Mouse (Mus musculus): ENCODE data around the gene Mnt.

- TF ChIP-seq CTCF (IDR thresholded peaks at IDR 0.05; ENCODE audit: low read depth) = no peak
- TF ChIP-seq EP300 (optimal IDR thresholded peaks at IDR 0.05) = no peak
Measured at GRCm38 (mm10) chr11:74840739-74841138, 10.0 kb downstream of the Mnt start.

Data from stomach, postnatal 0 days (tissue).